Mouse (Mus musculus) liver, postnatal 0 days (tissue): ENCODE measurements around the gene Kremen1. TPM values are rescaled to one million over a fixed set of nuclear protein-coding genes. Genes with fewer than 3 reads are reported as not detected.
A peak's percentile ranks its signal among the peaks of the same experiment; 100 is the strongest.

Experiments
- ATAC-seq: fragments of 200-750 bp; cut with Nextera tagmentation; 2 replicates; pipeline ENCODE4 v1.8.0; 2017; ENCODE audit warnings: mild to moderate bottlenecking, moderate library complexity
- DNase-seq: peaks from one replicate; pipeline ENCODE4 v3.0.0-alpha.2; 2016
- H3K27ac ChIP-seq: fragments of 300-500 bp; sonication (generic); 2 replicates; pipeline ENCODE4 v1.5.1; 2014; ENCODE audit warnings: antibody characterized with exemption, moderate library complexity, mild to moderate bottlenecking, low read depth
- H3K27me3 ChIP-seq: fragments of 300-500 bp; sonication (generic); 2 replicates; pipeline ENCODE4 v1.6.1; 2014; ENCODE audit warnings: low read length, control low read depth, mixed read lengths; ENCODE audit not compliant: insufficient read depth
- H3K36me3 ChIP-seq: fragments of 300-500 bp; sonication (generic); replicated peaks from 2 replicates; pipeline ENCODE4 v1.6.1; 2014; ENCODE audit warnings: mild to moderate bottlenecking, control low read depth, low read length, moderate library complexity, mixed read lengths; ENCODE audit not compliant: insufficient read depth
- H3K4me1 ChIP-seq: fragments of 300-500 bp; sonication (generic); 2 replicates; pipeline ENCODE4 v1.6.1; 2014; ENCODE audit warnings: antibody characterized with exemption, mild to moderate bottlenecking, control low read depth; ENCODE audit not compliant: insufficient read depth
- H3K4me2 ChIP-seq: fragments of 300-500 bp; sonication (generic); 2 replicates; pipeline ENCODE4 v1.6.1; 2014; ENCODE audit warnings: low read depth, mild to moderate bottlenecking, low read length, moderate library complexity, mixed read lengths
- H3K4me3 ChIP-seq: fragments of 300-500 bp; sonication (generic); 2 replicates; pipeline ENCODE4 v1.5.1; 2014; ENCODE audit warnings: low read depth, low read length
- H3K9ac ChIP-seq: fragments of 300-500 bp; sonication (generic); replicated peaks from 2 replicates; pipeline ENCODE4 v1.6.1; 2014; ENCODE audit warnings: mild to moderate bottlenecking, moderate library complexity
- H3K9me3 ChIP-seq: fragments of 300-500 bp; sonication (generic); 2 replicates; pipeline ENCODE4 v1.6.1; 2016; ENCODE audit warnings: mild to moderate bottlenecking, control low read depth, low read length, mixed read lengths
- CTCF ChIP-seq: sonication (generic); IDR thresholded peaks from 2 replicates; pipeline ENCODE4 v1.5.1; 2016; ENCODE audit warnings: antibody characterized with exemption, low read depth
- EP300 ChIP-seq: IDR thresholded peaks from 2 replicates; pipeline ENCODE4 v1.6.1; 2016; ENCODE audit warnings: antibody characterized with exemption, low read depth, mild to moderate bottlenecking
- WGBS: fragments of 180-500 bp; shearing (Covaris S2); extraction: QIAGEN DNeasy Blood & Tissue Kit; methylation state at CpG from one replicate; pipeline ENCODE4 v1.1.7; 2014; ENCODE audit not compliant: insufficient replicate concordance; 5-methylcytosine and 5-hydroxymethylcytosine counted together
- polyA plus RNA-seq: library from polyadenylated mRNA; unstranded; fragments of >200 nt; fragmentation: Nextera tagmentation; extraction: Ambion mirVana; gene quantifications from 2 replicates; pipeline ENCODE4 v1.2.1, GENCODE M21; 2015

Kremen1 gene
- polyA plus RNA-seq, 1 experiment from 2014 or later: 2.2 TPM

- peaks cover 6% of the 10 kb centered on the region for H3K9me3 ChIP-seq
These were observed 97.9 kb downstream of the Kremen1 start for GRCm38 (mm10) chr11:5163421-5163820.

GRCm38 (mm10) chr11:5160722-5161485 lies 100.5 kb downstream of the Kremen1 start:
- Histone ChIP-seq H3K36me3 (no peaks in the 10 kb centered on the region), H3K4me1 (no peaks in the 10 kb centered on the region), H3K4me2 (no peak overlapping the region), H3K9me3 (peaks cover 6% of the 10 kb centered on the region), H3K27ac (no peak overlapping the region), H3K9ac (no peak overlapping the region), H3K27me3 (no peaks in the 10 kb centered on the region), H3K4me3 (no peak overlapping the region)
- WGBS: 71% methylated on average over 17 of the region's 17 CpGs
- DNase-seq: peak; percentile 45
- no peak for ATAC-seq
- TF ChIP-seq EP300 (no peak), CTCF (peak; percentile 68)

More at GRCm38 (mm10) chr11:5163421-5163820, 97.9 kb downstream of the Kremen1 start:
- no peak overlapping the region for H3K9ac ChIP-seq
- H3K4me3 ChIP-seq: no peak overlapping the region
- no peak overlapping the region for H3K27ac ChIP-seq
- no peak for ATAC-seq
- no peaks in the 10 kb centered on the region for H3K4me1 ChIP-seq
- no peak for DNase-seq
- H3K27me3 ChIP-seq: no peaks in the 10 kb centered on the region
- 56% methylated on average over 8 of the region's 8 CpGs for WGBS
- no peaks in the 10 kb centered on the region for H3K36me3 ChIP-seq
- no peak for TF ChIP-seq CTCF
- H3K4me2 ChIP-seq: no peak overlapping the region

GRCm38 (mm10) chr11:5158056-5158455 lies 103.3 kb downstream of the Kremen1 start:
- ATAC-seq: no peak
- WGBS: 85% methylated on average over 11 of the region's 11 CpGs
- Histone ChIP-seq H3K27ac (no peak overlapping the region), H3K4me3 (no peak overlapping the region), H3K9ac (no peak overlapping the region), H3K9me3 (peaks cover 6% of the 10 kb centered on the region), H3K27me3 (no peaks in the 10 kb centered on the region), H3K36me3 (no peaks in the 10 kb centered on the region), H3K4me2 (no peak overlapping the region), H3K4me1 (0 out of 2 replicates have a peak, but pooled peaks cover 4% of the 10 kb centered on the region)
- TF ChIP-seq CTCF: no peak
- no peak for TF ChIP-seq EP300
- DNase-seq: no peak

DNA sequence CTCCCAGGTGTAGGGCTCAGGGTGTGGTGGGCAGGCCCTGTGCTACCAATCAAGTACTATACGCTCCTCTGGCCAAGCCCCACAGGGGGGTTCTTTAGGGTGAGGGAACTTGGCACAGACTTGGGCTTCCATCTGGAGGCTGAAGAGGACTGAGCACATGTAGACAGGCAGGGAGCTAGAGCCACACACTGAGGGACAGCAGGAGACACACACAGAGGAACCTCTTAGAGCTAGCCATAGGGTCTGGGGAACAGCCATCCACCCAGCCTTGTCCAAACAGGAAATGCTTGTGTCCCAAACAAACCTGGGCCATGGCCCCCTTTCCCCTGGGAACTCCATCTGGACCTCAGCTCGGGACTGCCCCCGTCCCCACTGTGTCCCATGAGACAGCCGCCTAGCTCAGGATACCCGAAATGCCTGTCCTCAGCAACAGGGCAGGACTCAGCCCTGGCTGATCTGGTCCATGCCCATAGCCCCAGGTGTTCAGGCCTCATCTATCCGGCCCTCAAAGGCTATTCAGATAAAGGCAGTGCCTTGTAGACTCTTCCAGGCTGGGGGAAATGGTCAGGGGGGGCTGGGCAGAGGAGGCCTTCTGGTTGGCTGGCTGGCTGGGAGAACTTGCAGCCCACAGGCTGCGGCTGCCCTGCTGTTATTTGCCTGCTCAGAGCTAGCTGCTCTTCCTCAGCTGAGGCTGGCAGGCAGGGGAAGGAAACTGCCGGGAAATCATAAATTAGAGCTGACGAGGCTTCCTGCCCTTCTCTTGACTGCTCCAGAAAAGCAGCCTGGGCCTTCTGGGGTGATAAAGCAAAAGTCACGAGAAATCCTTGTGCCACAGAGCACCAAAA lies 106.2 kb downstream of the Kremen1 start:
- no peak overlapping the region for H3K9ac ChIP-seq
- H3K4me3 ChIP-seq: no peak overlapping the region
- ATAC-seq (no peak), DNase-seq (no peak)
- no peak overlapping the region for H3K4me2 ChIP-seq
- H3K27ac ChIP-seq: peak overlapping the region; percentile 24; the same call in 1 of the 2 replicates
- TF ChIP-seq CTCF (no peak), EP300 (no peak)
- peaks cover 8% of the 10 kb centered on the region; the same call in 1 of the 2 replicates for H3K4me1 ChIP-seq
- no peaks in the 10 kb centered on the region for H3K36me3 ChIP-seq
- H3K27me3 ChIP-seq: peaks cover 21% of the 10 kb centered on the region; the same call in 1 of the 2 replicates
- H3K9me3 ChIP-seq: no peaks in the 10 kb centered on the region
- WGBS: 38% methylated on average over 10 of the region's 10 CpGs

GRCm38 (mm10) chr11:5151680-5152337 lies 109.5 kb downstream of the Kremen1 start, which contains the start of gene Emid1:
Emid1 (minus strand) TSS chr11:5152257.
- no peak for TF ChIP-seq EP300
- no peak for TF ChIP-seq CTCF
- Histone ChIP-seq H3K36me3 (no peaks in the 10 kb centered on the region), H3K4me1 (peaks cover 19% of the 10 kb centered on the region), H3K27ac (0 out of 2 replicates have a peak within 1 kb of the TSS, but pooled peaks have one; percentile 29), H3K4me2 (peak within 1 kb of the TSS; percentile 84), H3K9ac (peak within 1 kb of the TSS; percentile 70), H3K9me3 (no peaks in the 10 kb centered on the region), H3K27me3 (peaks cover 21% of the 10 kb centered on the region; the same call in 1 of the 2 replicates), H3K4me3 (peak within 1 kb of the TSS; percentile 51)
- peak; percentile 43; the same call in 1 of the 2 replicates for ATAC-seq
- under 1% methylated on average over 44 of the region's 53 CpGs for WGBS
- DNase-seq: peak; percentile 38
